Mouse (Mus musculus) lung, postnatal 4 days (tissue): Measurements from ENCODE around the gene Taf6l.

Source experiments
- DNase-seq, 2 experiments: peaks; one replicate each; pipeline ENCODE4 v3.0.0; 2021

Gene Taf6l

GRCm38 (mm10) chr19:8789171-8789570 lies 3.0 kb upstream of the Taf6l start:
- DNase-seq: no peak

GRCm38 (mm10) chr19:8788521-8788920 lies 2.3 kb upstream of the Taf6l start:
- no peak for DNase-seq

- peak in 1 of 2 experiments; percentile 46 for DNase-seq
These were observed 11.2 kb downstream of the Taf6l start for GRCm38 (mm10) chr19:8774951-8775421.

DNA sequence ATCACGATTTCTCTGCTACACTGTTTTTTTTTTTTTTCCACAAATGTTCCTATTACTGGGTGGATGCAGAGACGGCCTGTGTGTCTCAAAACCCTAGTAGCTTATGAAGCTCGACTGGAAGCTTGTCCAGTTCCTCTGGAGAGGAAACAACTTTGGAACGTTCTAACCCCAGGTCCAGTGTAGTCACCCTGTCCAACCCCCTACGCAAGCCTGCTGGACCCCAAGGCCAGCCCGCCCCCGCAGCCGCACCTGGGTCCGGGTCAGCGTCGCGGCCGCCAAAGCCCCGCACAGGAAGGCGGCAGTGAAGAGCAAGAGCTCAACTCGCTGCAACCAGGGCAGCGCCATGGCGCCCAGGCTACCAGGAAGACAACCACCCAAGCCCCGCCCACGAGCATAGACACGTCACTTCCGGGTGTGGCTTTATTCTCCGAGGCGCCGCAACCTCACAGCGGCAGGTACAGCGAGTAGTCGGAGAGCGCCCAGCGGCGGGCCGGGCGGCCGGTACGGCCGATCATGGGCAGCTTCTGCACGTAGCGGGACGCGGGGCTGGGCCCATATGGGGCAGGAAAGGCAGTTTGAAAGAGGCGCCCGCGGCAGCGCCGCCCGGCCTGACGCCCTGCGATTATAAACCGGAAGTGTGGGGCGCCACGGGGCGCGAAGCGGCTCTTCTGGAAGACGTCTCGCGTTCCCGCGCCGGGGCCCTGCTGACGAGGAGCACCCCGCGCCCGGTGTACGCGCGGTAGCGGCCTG lies 12.0 kb downstream of the Taf6l start, which contains the start of gene Tmem179b:
Tmem179b (minus strand) TSS at position 382 of the 750 bp plus-strand sequence.
- peak; percentile 96 to 98 for DNase-seq

GRCm38 (mm10) chr19:8773409-8773808 lies 12.8 kb downstream of the Taf6l start:
- no peak for DNase-seq

DNA sequence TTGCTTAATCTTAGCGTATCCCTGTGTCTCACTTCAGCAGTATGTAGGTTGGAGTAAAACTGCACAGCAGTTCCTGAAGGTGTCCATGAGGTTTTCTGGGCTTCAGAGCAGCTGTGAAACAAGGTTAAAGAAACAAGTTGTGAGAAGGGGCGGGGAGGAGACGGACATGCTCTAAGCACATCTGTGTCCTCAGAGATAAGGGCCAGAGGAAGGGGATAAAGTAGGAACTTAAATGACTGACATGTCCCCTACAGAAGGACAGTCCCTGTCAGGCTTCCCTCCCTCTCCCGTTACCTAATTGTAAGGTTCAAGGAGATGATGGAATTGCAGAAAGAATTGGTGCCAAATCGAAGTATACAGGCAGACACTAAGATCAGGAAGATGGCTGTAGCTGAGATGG lies 13.2 kb downstream of the Taf6l start:
- no peak for DNase-seq

DNA sequence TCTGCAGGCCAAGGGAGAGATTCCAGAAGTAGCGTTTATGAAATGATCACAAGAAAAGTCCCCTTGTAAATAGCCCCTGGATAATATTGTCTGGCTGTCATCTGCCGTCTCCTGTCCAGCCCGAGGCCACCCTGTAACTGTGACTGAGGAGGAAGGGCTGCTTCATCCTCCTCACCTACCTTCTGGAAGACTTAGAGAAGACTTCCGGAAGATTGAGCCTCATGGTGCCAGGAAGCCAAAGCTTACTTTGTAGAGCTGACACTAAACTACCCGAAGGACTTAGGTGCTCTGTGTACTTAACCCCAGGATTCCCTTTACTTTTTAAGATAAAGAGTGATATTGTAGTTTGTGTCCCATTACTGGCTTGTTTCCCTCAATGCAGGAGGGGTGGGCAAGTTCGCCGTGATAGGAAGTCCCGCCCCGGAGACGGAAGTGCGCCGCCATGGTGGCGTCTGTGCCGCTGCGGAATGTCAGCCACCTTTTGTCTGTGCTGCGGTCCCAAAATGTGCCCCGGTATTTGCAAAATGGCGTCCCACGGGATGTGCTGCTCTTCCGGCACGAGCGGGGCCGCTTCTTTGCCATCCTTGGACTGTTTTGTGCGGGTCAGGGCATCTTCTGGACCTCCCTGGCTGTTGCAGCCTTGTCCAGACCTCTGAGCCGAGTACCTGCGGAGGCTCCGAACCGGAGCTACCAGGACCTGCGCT lies 15.5 kb downstream of the Taf6l start, which contains the start of gene Tmem223:
Tmem223 (plus strand) TSS at position 430 of the 704 bp plus-strand sequence.
- DNase-seq: peak; percentile 89

- no peak for DNase-seq
These were observed 20.7 kb downstream of the Taf6l start for GRCm38 (mm10) chr19:8765562-8765961.

GRCm38 (mm10) chr19:8763276-8763675 lies 22.9 kb downstream of the Taf6l start:
- no peak for DNase-seq

DNA sequence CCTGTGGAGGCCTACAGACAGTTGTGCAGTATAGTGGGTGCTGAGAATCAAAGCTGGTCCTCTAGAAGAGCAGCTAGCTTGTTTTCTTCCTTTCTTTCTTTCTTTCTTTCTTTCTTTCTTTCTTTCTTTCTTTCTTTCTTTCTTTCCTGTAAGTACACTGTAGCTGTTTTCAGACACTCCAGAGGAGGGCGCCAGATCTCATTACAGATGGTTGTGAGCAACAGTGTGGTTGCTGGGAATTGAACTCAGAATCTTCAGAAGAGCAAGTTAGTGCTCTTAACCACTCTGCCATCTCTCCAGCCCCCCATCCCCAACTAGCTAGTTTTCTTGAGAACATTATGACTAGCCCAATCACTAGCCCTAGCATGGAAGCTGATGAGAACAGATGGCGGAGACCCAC lies 25.5 kb downstream of the Taf6l start:
- no peak for DNase-seq

DNA sequence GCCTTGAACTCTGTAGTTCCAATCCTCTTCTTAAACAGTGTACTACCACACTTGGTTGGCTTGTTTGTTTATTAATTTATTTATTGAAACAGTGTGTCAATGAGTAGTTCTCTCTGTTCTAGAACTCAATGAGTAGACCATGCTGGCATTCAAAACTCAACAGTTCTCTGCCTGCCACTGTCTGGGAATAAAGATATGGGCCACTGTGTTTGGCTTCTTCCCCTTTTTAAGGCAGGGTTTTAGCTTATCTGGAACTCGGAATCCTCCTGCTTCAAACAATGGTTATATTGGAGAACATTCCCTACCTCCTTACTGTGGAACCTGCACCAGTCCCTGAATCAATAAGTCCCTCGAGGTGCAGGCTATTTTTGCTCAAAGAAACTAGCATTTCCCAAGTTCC lies 27.3 kb downstream of the Taf6l start:
- DNase-seq: no peak

DNA sequence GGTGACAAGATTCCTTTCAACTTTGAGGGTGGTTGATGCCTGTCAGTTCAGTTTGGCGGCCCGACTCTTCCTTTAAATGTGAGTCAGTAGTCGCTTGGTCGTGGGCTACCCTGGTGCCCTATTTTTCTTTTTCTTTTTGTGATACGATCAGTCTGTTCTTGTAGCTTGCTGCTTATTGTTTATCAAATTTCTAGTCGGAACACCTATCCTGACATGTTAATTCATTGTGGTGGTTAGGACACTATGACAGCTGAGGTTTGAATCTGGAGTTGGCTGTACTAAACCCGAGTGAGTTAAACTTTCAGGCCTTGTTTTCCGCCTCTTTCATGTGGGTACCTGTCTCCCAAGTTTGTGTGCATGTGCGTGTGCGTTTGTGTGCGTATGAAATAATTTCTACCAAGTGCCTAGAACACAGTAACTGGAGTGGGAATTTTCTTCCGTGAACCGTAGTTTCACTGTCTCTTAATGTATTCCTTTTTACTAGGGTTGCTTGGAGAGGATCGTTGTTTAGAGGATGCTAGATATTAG lies 28.7 kb downstream of the Taf6l start:
- no peak for DNase-seq

DNA sequence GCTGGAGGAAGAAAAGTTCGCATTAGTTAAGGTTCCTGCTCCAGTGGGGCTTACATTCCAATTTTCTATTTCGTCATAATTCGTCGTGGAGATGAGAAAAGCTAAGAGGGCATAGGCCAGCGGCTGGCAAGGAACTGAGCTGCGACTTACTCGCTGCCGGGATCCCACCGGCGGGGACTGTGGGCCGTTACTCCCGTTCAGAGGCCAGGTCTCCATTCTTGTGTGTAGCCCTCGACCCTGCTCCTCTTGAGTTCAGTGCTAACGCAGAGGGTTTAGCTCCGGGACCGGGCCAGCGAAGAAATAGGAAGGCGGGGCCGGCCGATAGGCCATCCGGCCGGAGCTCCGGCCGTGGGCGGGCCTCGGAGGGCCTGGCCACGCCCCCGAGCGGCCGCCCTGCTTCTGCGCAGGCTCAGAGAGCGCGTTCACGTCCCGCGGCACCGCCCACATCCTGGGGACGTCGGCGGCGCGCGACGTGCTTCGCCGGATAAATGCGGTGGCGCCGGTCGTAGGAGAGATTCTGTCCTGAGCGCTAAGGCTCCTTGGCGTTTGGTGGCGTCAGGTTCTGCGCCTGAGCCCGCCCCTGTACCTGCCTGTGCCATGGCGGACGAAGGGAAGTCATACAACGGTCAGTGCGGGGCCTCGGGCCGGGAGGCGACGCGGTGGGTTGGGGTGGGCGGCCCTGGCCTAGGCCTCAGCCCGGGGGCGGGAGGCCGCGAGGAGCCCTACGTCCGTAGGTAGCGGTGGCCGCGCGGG lies 29.4 kb downstream of the Taf6l start, which contains the start of gene Nxf1:
Nxf1 (plus strand) TSS at position 439 of the 753 bp plus-strand sequence.
- DNase-seq: peak; percentile 95

DNA sequence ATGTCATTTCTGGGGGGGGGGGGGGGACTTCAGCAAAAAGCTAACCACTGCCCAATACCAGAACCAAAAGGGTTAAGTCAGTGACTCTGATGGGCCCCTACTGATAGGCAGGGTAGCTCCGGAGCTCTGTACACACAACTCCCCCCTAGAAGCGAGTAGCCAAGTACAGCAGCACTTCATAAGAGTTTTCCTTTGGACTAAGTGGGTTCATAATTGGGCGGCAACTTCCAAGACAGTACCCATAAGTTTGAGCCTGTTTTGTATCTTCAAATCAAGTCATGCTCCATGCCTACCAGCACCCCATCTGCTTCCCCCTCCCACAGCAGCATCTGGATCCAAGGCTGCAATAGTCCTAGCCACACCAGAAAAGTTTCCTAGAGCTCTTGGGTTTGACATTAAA lies 30.6 kb downstream of the Taf6l start:
- DNase-seq: no peak

DNA sequence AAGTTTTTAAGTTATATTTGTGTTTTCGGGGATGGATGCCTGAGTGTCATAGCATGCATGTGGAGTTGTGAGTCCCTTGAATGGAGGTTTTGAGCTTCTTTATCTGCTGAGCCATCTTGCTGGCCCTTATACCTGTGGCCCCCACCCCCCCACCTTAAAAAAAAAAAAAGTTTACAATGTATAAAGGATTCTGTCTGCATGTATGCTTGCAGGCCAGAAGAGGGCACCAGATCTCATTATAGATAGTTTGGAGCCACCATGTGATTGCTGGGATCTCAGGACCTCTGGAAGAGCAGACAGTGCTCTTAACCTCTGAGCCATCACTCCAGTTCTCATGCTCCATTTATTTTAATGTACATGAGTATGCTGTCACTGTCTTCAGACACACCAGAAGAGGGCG lies 38.8 kb downstream of the Taf6l start:
- no peak for DNase-seq

- DNase-seq: no peak
These were observed 40.8 kb downstream of the Taf6l start for GRCm38 (mm10) chr19:8745382-8745781.

GRCm38 (mm10) chr19:8742176-8742575 lies 44.0 kb downstream of the Taf6l start:
- DNase-seq: no peak

DNA sequence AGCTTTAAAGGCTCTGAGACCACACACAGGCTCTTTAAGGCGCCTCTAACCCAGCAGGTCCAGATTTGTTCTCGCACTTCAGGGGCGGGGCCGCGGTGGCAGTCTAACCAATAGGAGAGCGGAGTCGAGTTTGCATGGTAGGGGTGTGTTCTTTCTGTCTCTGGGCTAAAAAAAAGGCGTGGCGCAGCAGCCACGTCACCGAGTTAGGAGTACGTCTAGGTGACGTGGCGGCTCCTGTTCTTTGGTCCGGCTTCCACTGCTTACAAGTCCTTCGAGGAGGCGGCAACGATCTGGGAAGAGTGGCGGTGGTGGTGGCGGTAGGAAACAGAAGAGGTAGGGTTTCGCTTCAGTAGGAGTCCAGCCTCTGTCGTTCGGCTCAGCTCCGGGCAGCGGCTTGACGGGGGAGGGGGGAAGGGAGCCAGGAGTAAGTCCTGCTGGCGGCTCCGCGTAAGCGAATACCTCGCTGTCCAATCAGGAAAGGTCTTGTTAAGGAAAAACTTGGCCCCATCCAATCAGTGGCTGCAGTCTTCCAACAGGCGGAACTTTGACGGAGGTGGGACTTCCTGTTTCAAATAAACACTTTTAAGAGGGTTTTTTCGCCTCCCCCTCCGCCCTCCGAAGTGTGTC lies 44.9 kb downstream of the Taf6l start, which contains the start of gene Stx5a:
Stx5a (plus strand) TSS at position 171 of the 627 bp plus-strand sequence.
- DNase-seq: peak; percentile 96 to 98

GRCm38 (mm10) chr19:8740603-8741002 lies 45.6 kb downstream of the Taf6l start, which contains the start of gene 1700092M07Rik:
TSS of gene 1700092M07Rik (plus strand) at chr19:8740718.
- DNase-seq: peak in 1 of 2 experiments; percentile 28

GRCm38 (mm10) chr19:8739646-8740045 lies 46.6 kb downstream of the Taf6l start:
- no peak for DNase-seq

DNA sequence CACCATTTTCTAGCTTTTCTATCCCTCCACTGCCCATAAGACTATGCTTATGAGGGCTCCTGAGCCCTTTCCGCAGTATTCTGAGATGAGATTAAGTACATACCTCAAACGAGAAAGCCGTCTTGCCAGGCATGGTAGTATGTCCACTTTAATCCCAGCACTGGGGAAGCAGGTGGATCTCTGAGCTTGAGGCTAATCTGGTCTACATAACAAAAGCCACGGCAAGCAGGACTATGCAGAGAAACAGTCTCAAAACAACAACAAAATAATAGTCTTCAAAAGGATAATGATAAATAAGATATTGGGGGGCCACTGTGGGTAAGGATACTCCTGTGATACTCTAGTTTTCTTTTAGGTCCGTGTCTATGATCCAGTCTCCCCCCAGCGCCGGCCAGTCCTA lies 47.3 kb downstream of the Taf6l start:
- DNase-seq: no peak

GRCm38 (mm10) chr19:8736160-8736467 lies 50.1 kb downstream of the Taf6l start:
- DNase-seq: no peak
